Mouse (Mus musculus) adipocyte (in vitro differentiated cells): ENCODE measurements around the gene Klf11.

Experiments
- DNase-seq: peaks from one replicate; pipeline ENCODE4 v3.0.0-alpha.2; 2016; ENCODE audit warnings: low spot score

Gene Klf11

DNA sequence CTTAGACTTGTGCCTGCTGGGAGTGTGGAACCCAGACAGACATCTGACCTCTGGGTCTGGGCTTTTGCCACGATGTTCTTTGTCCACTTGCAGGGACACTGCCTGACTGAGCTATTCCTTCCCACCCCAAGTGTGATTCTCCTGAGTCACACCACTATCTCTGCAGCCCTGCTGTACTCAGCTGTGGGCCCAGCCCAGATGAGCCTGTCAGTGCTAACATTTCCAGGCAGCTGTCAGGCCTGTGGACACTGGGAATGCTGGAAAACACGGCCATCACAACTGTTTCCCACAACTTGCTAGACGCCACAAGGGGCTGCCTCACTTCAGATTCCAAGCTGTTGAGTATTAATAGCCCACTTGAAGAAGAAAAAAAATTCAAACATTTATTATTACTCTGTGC lies 51.9 kb downstream of the Klf11 start:
- no peak for DNase-seq

- DNase-seq = no peak
Measured at GRCm38 (mm10) chr12:24705502-24706263, 54.6 kb downstream of the Klf11 start.

GRCm38 (mm10) chr12:24706764-24707479 lies 55.8 kb downstream of the Klf11 start:
- DNase-seq = no peak

- no peak for DNase-seq
Measured at GRCm38 (mm10) chr12:24707480-24707802, 56.4 kb downstream of the Klf11 start.

- peak; percentile 89 for DNase-seq
Measured at GRCm38 (mm10) chr12:24707954-24708823, 57.1 kb downstream of the Klf11 start, which contains the start of gene Rrm2. TSS of gene Rrm2 (plus strand) at chr12:24708241.

DNA sequence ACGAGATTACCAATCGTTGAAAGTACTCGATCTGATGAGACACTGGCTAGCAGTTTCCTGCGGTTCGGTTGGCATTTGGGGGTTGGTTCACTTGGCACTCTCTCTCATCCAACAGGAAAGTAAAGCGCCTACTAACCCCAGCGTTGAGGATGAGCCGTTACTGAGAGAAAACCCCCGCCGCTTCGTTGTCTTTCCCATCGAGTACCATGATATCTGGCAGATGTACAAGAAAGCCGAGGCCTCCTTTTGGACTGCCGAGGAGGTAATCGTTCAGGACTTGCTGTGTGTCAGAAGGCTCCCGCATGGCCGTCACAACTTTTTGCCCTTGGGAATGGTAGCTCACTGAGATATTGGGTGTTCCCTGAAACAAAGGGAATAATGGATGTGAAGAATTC lies 57.7 kb downstream of the Klf11 start:
- no peak for DNase-seq

GRCm38 (mm10) chr12:24709409-24709808 lies 58.3 kb downstream of the Klf11 start:
- peak; percentile 28 for DNase-seq

- DNase-seq = peak; percentile 94
Measured at GRCm38 (mm10) chr12:24709831-24710508, 58.9 kb downstream of the Klf11 start.

GRCm38 (mm10) chr12:24710672-24711071 lies 59.6 kb downstream of the Klf11 start:
- DNase-seq = no peak
